Mouse (Mus musculus) embryonic fibroblast, embryonic 13.5 days (primary cell): ENCODE measurements at regions not wholly inside any gene's neighbourhood (a gene's known extent, or its start where the extent isn't known, plus 50 kb on each side); places are given as distances from the start of the nearest gene placed in this dataset.

Experiments
- CTCF ChIP-seq: IDR thresholded peaks from 2 replicates; pipeline ENCODE4 v1.5.1; 2011; ENCODE audit warnings: mild to moderate bottlenecking, control low read depth, low read length, moderate library complexity, borderline replicate concordance; ENCODE audit not compliant: insufficient read depth
- POLR2A ChIP-seq: IDR thresholded peaks from 2 replicates; pipeline ENCODE4 v1.6.1; 2011; ENCODE audit warnings: low read depth, mild to moderate bottlenecking, control low read depth, low read length, moderate library complexity

- no peak for TF ChIP-seq POLR2A
- TF ChIP-seq CTCF = peak; percentile 43; the same call in 1 of the 2 replicates
Measured at GRCm38 (mm10) chr8:24386462-24386861, 339.2 kb downstream of the Adam3 start.
